Mouse (Mus musculus) CH12.LX (cell line): Measurements from ENCODE around the gene Arl5a. TPM values are rescaled to one million over a fixed set of nuclear protein-coding genes. Genes with fewer than 3 reads are reported as not detected.

ENCODE experiments used
- DNase-seq: peaks from one replicate; pipeline ENCODE4 v3.0.0-alpha.2; 2013; ENCODE audit errors: extremely low read depth
- H3K27ac ChIP-seq: 2 replicates; pipeline ENCODE4 v1.5.1; 2012; ENCODE audit warnings: low read depth, mild to moderate bottlenecking, control low read depth, moderate library complexity; ENCODE audit not compliant: insufficient read depth
- H3K27me3 ChIP-seq: replicated peaks from 2 replicates; pipeline ENCODE3; 2012; ENCODE audit warnings: inconsistent platforms
- H3K36me3 ChIP-seq, 2 experiments: replicated peaks in 1 of 2; 2 replicates each; pipeline versions ENCODE3 to v1.6.1; 2012; ENCODE audit warnings: inconsistent platforms in 1 of 2, low read length in 1 of 2, mild to moderate bottlenecking in 1 of 2, mixed read lengths in 1 of 2, moderate library complexity in 1 of 2; ENCODE audit not compliant: control insufficient read depth in 1 of 2, insufficient read depth in 1 of 2
- H3K4me1 ChIP-seq, 2 experiments: 2 replicates each; pipeline ENCODE4 v1.6.1; 2012; ENCODE audit warnings: inconsistent platforms in 1 of 2, moderate library complexity in 1 of 2; ENCODE audit not compliant: insufficient read depth in 2 of 2, control insufficient read depth in 1 of 2
- H3K4me2 ChIP-seq: 2 replicates; pipeline ENCODE4 v1.6.1; 2012; ENCODE audit warnings: low read depth, mild to moderate bottlenecking, control low read depth; ENCODE audit not compliant: poor library complexity, insufficient read depth, severe bottlenecking
- H3K4me3 ChIP-seq, 3 experiments: fragments of 150-350 bp in 1 of 3; sonication (generic) in 1 of 3; replicated peaks in 1 of 3; 2 replicates each; pipeline versions ENCODE3 to v1.5.1; 2011 to 2012; ENCODE audit warnings: low read depth in 2 of 3, low read length in 2 of 3, mild to moderate bottlenecking in 2 of 3, moderate library complexity in 2 of 3, control low read depth in 1 of 3, improper control_type of control experiment in 1 of 3, inconsistent platforms in 1 of 3, mixed read lengths in 1 of 3; ENCODE audit not compliant: poor library complexity in 1 of 3
- H3K79me2 ChIP-seq: replicated peaks from 2 replicates; pipeline ENCODE4 v1.6.1; 2012; ENCODE audit warnings: mild to moderate bottlenecking, moderate library complexity; ENCODE audit not compliant: control insufficient read depth, poor library complexity, insufficient read depth, severe bottlenecking; ENCODE audit errors: extremely low read depth
- H3K9ac ChIP-seq: 2 replicates; pipeline ENCODE4 v1.6.1; 2012; ENCODE audit warnings: low read depth, mild to moderate bottlenecking, control low read depth, moderate library complexity; ENCODE audit not compliant: insufficient read depth
- H3K9me3 ChIP-seq: replicated peaks from 2 replicates; pipeline ENCODE3; 2012; ENCODE audit warnings: low read length, inconsistent platforms, mixed read lengths
- EP300 ChIP-seq: IDR thresholded peaks from 2 replicates; pipeline ENCODE4 v1.6.1; 2011; ENCODE audit warnings: low read length, improper control_type of control experiment
- GABPA ChIP-seq: IDR thresholded peaks from 2 replicates; pipeline ENCODE4 v1.6.1; 2012; ENCODE audit warnings: low read depth, low read length, improper control_type of control experiment, inconsistent platforms; ENCODE audit not compliant: insufficient replicate concordance
- HCFC1 ChIP-seq: IDR thresholded peaks from 2 replicates; pipeline ENCODE4 v1.6.1; 2012; ENCODE audit warnings: low read depth, mild to moderate bottlenecking, inconsistent platforms, low read length, improper control_type of control experiment
- JUND ChIP-seq: conservative IDR thresholded peaks from 2 replicates; pipeline ENCODE4 v1.6.1; 2011; ENCODE audit warnings: low read depth, low read length, improper control_type of control experiment
- MEF2A ChIP-seq: IDR thresholded peaks from 2 replicates; pipeline ENCODE4 v1.6.1; 2014; ENCODE audit warnings: low read depth, mild to moderate bottlenecking, inconsistent platforms, low read length, improper control_type of control experiment, borderline replicate concordance
- MYC ChIP-seq: IDR thresholded peaks from 2 replicates; pipeline ENCODE4 v1.6.1; 2011; ENCODE audit warnings: low read depth, mild to moderate bottlenecking, improper control_type of control experiment, low read length
- NRF1 ChIP-seq: IDR thresholded peaks from 2 replicates; pipeline ENCODE4 v1.6.1; 2014; ENCODE audit warnings: low read depth, mild to moderate bottlenecking, inconsistent platforms, low read length, improper control_type of control experiment, moderate library complexity
- POLR2A ChIP-seq: IDR thresholded peaks from 2 replicates; pipeline ENCODE4 v1.6.1; 2011; ENCODE audit warnings: low read depth, mild to moderate bottlenecking, improper control_type of control experiment, low read length
- TBP ChIP-seq: conservative IDR thresholded peaks from 2 replicates; pipeline ENCODE4 v1.6.1; 2011; ENCODE audit warnings: low read depth, low read length, improper control_type of control experiment
- UBTF ChIP-seq: IDR thresholded peaks from 2 replicates; pipeline ENCODE4 v1.6.1; 2012; ENCODE audit warnings: low read depth, mild to moderate bottlenecking, inconsistent platforms, low read length, improper control_type of control experiment, moderate library complexity
- USF1 ChIP-seq: IDR thresholded peaks from 2 replicates; pipeline ENCODE4 v1.6.1; 2014; ENCODE audit warnings: low read depth, mild to moderate bottlenecking, inconsistent platforms, low read length, improper control_type of control experiment
- ZC3H11A ChIP-seq: IDR thresholded peaks from 2 replicates; pipeline ENCODE4 v1.6.1; 2012; ENCODE audit warnings: low read depth, mild to moderate bottlenecking, inconsistent platforms, low read length, improper control_type of control experiment
- ZKSCAN1 ChIP-seq: IDR thresholded peaks from 2 replicates; pipeline ENCODE4 v1.6.1; 2012; ENCODE audit warnings: low read depth, inconsistent platforms, low read length, improper control_type of control experiment, borderline replicate concordance
- ZMIZ1 ChIP-seq: IDR thresholded peaks from 2 replicates; pipeline ENCODE4 v1.6.1; 2012; ENCODE audit warnings: low read depth, mild to moderate bottlenecking, inconsistent platforms, low read length, improper control_type of control experiment
- dilution Hi-C: fragments of 300-500 bp; cut with MboI; formaldehyde crosslinking; loops from 2 replicates; pipeline ENCODE4 v1.14.3; 2020; ENCODE audit warnings: low sequenced_read_pairs; ENCODE audit not compliant: extremely low pct_unique_long_range_greater_than_20kb, extremely low pct_ligation_motif_present
- in situ Hi-C: fragments of 300-500 bp; cut with MboI; formaldehyde crosslinking; loops from 3 replicates; pipeline ENCODE4 v1.14.3; 2019; ENCODE audit warnings: low sequenced_read_pairs, low pct_ligation_motif_present, low pct_unique_long_range_greater_than_20kb, mixed read lengths
- polyA plus RNA-seq: library from polyadenylated mRNA; unstranded; fragments of >175 nt; gene quantifications from 2 replicates; pipeline ENCODE4 v1.2.1, GENCODE M21; 2012; ENCODE audit warnings: low read depth; ENCODE audit not compliant: insufficient read length
- total RNA-seq, 2 experiments: library from RNA; depleted of rRNA; stranded (reverse); fragments of 300-350 nt in 1 of 2; fragments of >200 nt in 1 of 2; gene quantifications; 2 replicates each; pipeline ENCODE4 v1.2.3; 2012 to 2014

Gene Arl5a
- total and polyA plus RNA-seq, 3 experiments: 16.3 to 65.2 (median 36.0) TPM

GRCm38 (mm10) chr2:52421197-52421596 lies 3.5 kb downstream of the Arl5a start:
- Histone ChIP-seq H3K9ac (no peak overlapping the region), H3K27me3 (no peaks in the 10 kb centered on the region), H3K36me3 (peaks cover 0 to 7% of the 10 kb centered on the region in 2 experiments), H3K4me3 (peak overlapping the region in 1 of 3 experiments; percentile 22), H3K4me2 (no peak overlapping the region), H3K79me2 (peaks cover 78% of the 10 kb centered on the region), H3K4me1 (peaks cover 29 to 72% of the 10 kb centered on the region in 2 experiments), H3K27ac (no peak overlapping the region), H3K9me3 (no peaks in the 10 kb centered on the region)
- in situ Hi-C loops (loop anchor here (25.0 kb wide), 1 partner anchor 166 kb away; no protein-coding TSS in a partner anchor), dilution Hi-C loops (no loop called here)
- DNase-seq: no peak
- no peak for TF ChIP-seq POLR2A
- TF ChIP-seq ZKSCAN1: no peak
- TF ChIP-seq UBTF: no peak
- no peak for TF ChIP-seq ZC3H11A
- TF ChIP-seq MEF2A: no peak
- TF ChIP-seq JUND: no peak
- TF ChIP-seq ZMIZ1: no peak
- TF ChIP-seq GABPA: no peak
- no peak for TF ChIP-seq NRF1

GRCm38 (mm10) chr2:52420001-52420710 lies 4.5 kb downstream of the Arl5a start:
- H3K9me3 ChIP-seq: no peaks in the 10 kb centered on the region
- H3K4me1 ChIP-seq: peaks cover 26 to 65% of the 10 kb centered on the region in 2 experiments
- H3K79me2 ChIP-seq: peaks cover 81% of the 10 kb centered on the region
- dilution Hi-C loops (no loop called here), in situ Hi-C loops (loop anchor here (25.0 kb wide), 1 partner anchor 167 kb away; no protein-coding TSS in a partner anchor)
- no peak overlapping the region for H3K4me3 ChIP-seq
- TF ChIP-seq MYC: no peak
- TF ChIP-seq EP300: no peak
- TF ChIP-seq USF1: no peak
- no peak for TF ChIP-seq UBTF
- TF ChIP-seq TBP: no peak
- TF ChIP-seq GABPA: no peak
- no peak for TF ChIP-seq HCFC1
- no peak for DNase-seq
- no peak overlapping the region for H3K9ac ChIP-seq
- H3K4me2 ChIP-seq: no peak overlapping the region
- H3K36me3 ChIP-seq: peaks cover 6 to 17% of the 10 kb centered on the region in 2 experiments
- no peak overlapping the region for H3K27ac ChIP-seq
- H3K27me3 ChIP-seq: no peaks in the 10 kb centered on the region
